Mouse (Mus musculus): Measurements from ENCODE around the gene Rasgrp4. TPM values are rescaled to one million over a fixed set of nuclear protein-coding genes. Genes with fewer than 3 reads are reported as not detected.

Rasgrp4 gene
- total and polyA plus RNA-seq, 2 experiments from 2014 or later: 0.19 to 0.79 TPM

- H3K36me3 ChIP-seq (replicated peaks; ENCODE audit: control insufficient read depth, insufficient read depth, low read length): no peaks in the 10 kb centered on the region; the same call in 1 of the 2 replicates
- ATAC-seq (ENCODE audit: insufficient read depth, low read depth): no peak
- no peak overlapping the region for H3K27ac ChIP-seq (ENCODE audit: low read depth)
- H3K9me3 ChIP-seq (replicated peaks; ENCODE audit: control insufficient read depth, low read length): no peaks in the 10 kb centered on the region
- H3K4me1 ChIP-seq (ENCODE audit: control insufficient read depth, insufficient read depth): no peaks in the 10 kb centered on the region; the same call in 1 of the 2 replicates
- H3K27me3 ChIP-seq (ENCODE audit: control insufficient read depth, insufficient read depth, low read length): peaks cover 19% of the 10 kb centered on the region
- DNase-seq (ENCODE audit: low spot score): no peak
- no peak for TF ChIP-seq EP300 (IDR thresholded peaks at IDR 0.05; ENCODE audit: low read depth)
- TF ChIP-seq CTCF (IDR thresholded peaks at IDR 0.05; ENCODE audit: low read depth): no peak
- no peak overlapping the region for H3K4me2 ChIP-seq (ENCODE audit: low read depth, low read length)
- H3K4me3 ChIP-seq (ENCODE audit: low read depth, low read length): no peak overlapping the region
- no peak overlapping the region for H3K9ac ChIP-seq (replicated peaks; ENCODE audit: low read depth, low read length)
- 74% methylated on average over 5 of the region's 5 CpGs for WGBS
These were observed 27.6 kb downstream of the Rasgrp4 start for GRCm38 (mm10) chr7:29162294-29162693.

GRCm38 (mm10) chr7:29162750-29163525 is 28.3 kb downstream of the Rasgrp4 start:
- no peak for DNase-seq (ENCODE audit: low spot score)
- H3K4me2 ChIP-seq (ENCODE audit: low read depth, low read length): no peak overlapping the region
- no peak for TF ChIP-seq CTCF (IDR thresholded peaks at IDR 0.05; ENCODE audit: low read depth)
- TF ChIP-seq EP300 (IDR thresholded peaks at IDR 0.05; ENCODE audit: low read depth): no peak
- H3K36me3 ChIP-seq (replicated peaks; ENCODE audit: control insufficient read depth, insufficient read depth, low read length): no peaks in the 10 kb centered on the region; the same call in 1 of the 2 replicates
- no peak overlapping the region for H3K27ac ChIP-seq (ENCODE audit: low read depth)
- no peak overlapping the region for H3K4me3 ChIP-seq (ENCODE audit: low read depth, low read length)
- no peak overlapping the region for H3K9ac ChIP-seq (replicated peaks; ENCODE audit: low read depth, low read length)
- no peaks in the 10 kb centered on the region for H3K9me3 ChIP-seq (replicated peaks; ENCODE audit: control insufficient read depth, low read length)
- no peaks in the 10 kb centered on the region; the same call in 1 of the 2 replicates for H3K4me1 ChIP-seq (ENCODE audit: control insufficient read depth, insufficient read depth)
- ATAC-seq (ENCODE audit: insufficient read depth, low read depth): peak; percentile 58; the same call in 1 of the 2 replicates
- H3K27me3 ChIP-seq (ENCODE audit: control insufficient read depth, insufficient read depth, low read length): peaks cover 23% of the 10 kb centered on the region
- WGBS: 17% methylated on average over 9 of the region's 9 CpGs

- Histone ChIP-seq H3K27me3 (ENCODE audit: control insufficient read depth, insufficient read depth, low read length) (peaks cover 40% of the 10 kb centered on the region), H3K36me3 (replicated peaks; ENCODE audit: control insufficient read depth, insufficient read depth, low read length) (no peaks in the 10 kb centered on the region), H3K9ac (replicated peaks; ENCODE audit: low read depth, low read length) (no peak overlapping the region), H3K4me2 (ENCODE audit: low read depth, low read length) (no peak overlapping the region), H3K9me3 (replicated peaks; ENCODE audit: control insufficient read depth, low read length) (no peaks in the 10 kb centered on the region), H3K4me3 (ENCODE audit: low read depth, low read length) (no peak overlapping the region), H3K27ac (ENCODE audit: low read depth) (no peak overlapping the region), H3K4me1 (ENCODE audit: control insufficient read depth, insufficient read depth) (peaks cover 16% of the 10 kb centered on the region)
- ATAC-seq (ENCODE audit: insufficient read depth, low read depth) (no peak), DNase-seq (ENCODE audit: low spot score) (no peak)
- 19% methylated on average over 19 of the region's 19 CpGs for WGBS
- no peak for TF ChIP-seq EP300 (IDR thresholded peaks at IDR 0.05; ENCODE audit: low read depth)
- TF ChIP-seq CTCF (IDR thresholded peaks at IDR 0.05; ENCODE audit: low read depth): no peak
These were observed 33.0 kb downstream of the Rasgrp4 start for GRCm38 (mm10) chr7:29167656-29168055.

GRCm38 (mm10) chr7:29168121-29168695 is 33.6 kb downstream of the Rasgrp4 start:
- H3K9ac ChIP-seq (replicated peaks; ENCODE audit: low read depth, low read length): no peak overlapping the region
- WGBS: 10% methylated on average over 10 of the region's 10 CpGs
- no peak for TF ChIP-seq EP300 (IDR thresholded peaks at IDR 0.05; ENCODE audit: low read depth)
- TF ChIP-seq CTCF (IDR thresholded peaks at IDR 0.05; ENCODE audit: low read depth): no peak
- peak overlapping the region; percentile 59 for H3K4me3 ChIP-seq (ENCODE audit: low read depth, low read length)
- DNase-seq (ENCODE audit: low spot score) (no peak), ATAC-seq (ENCODE audit: insufficient read depth, low read depth) (no peak)
- no peaks in the 10 kb centered on the region for H3K9me3 ChIP-seq (replicated peaks; ENCODE audit: control insufficient read depth, low read length)
- H3K4me2 ChIP-seq (ENCODE audit: low read depth, low read length): peak overlapping the region; percentile 66
- no peak overlapping the region for H3K27ac ChIP-seq (ENCODE audit: low read depth)
- H3K4me1 ChIP-seq (ENCODE audit: control insufficient read depth, insufficient read depth): peaks cover 16% of the 10 kb centered on the region
- 0 out of 2 replicates have a peak, but pooled peaks cover under 1% of the 10 kb centered on the region for H3K36me3 ChIP-seq (replicated peaks; ENCODE audit: control insufficient read depth, insufficient read depth, low read length)
- H3K27me3 ChIP-seq (ENCODE audit: control insufficient read depth, insufficient read depth, low read length): peaks cover 45% of the 10 kb centered on the region

- Histone ChIP-seq H3K9ac (replicated peaks; ENCODE audit: low read depth, low read length) (no peak overlapping the region), H3K36me3 (replicated peaks; ENCODE audit: control insufficient read depth, insufficient read depth, low read length) (peaks cover 6% of the 10 kb centered on the region), H3K27me3 (ENCODE audit: control insufficient read depth, insufficient read depth, low read length) (peaks cover 50% of the 10 kb centered on the region), H3K4me1 (ENCODE audit: control insufficient read depth, insufficient read depth) (peaks cover 16% of the 10 kb centered on the region), H3K27ac (ENCODE audit: low read depth) (no peak overlapping the region), H3K4me2 (ENCODE audit: low read depth, low read length) (peak overlapping the region; percentile 66), H3K9me3 (replicated peaks; ENCODE audit: control insufficient read depth, low read length) (no peaks in the 10 kb centered on the region), H3K4me3 (ENCODE audit: low read depth, low read length) (peak overlapping the region; percentile 59)
- TF ChIP-seq EP300 (IDR thresholded peaks at IDR 0.05; ENCODE audit: low read depth): no peak
- no peak for TF ChIP-seq CTCF (IDR thresholded peaks at IDR 0.05; ENCODE audit: low read depth)
- ATAC-seq (ENCODE audit: insufficient read depth, low read depth) (no peak), DNase-seq (ENCODE audit: low spot score) (no peak)
- under 1% methylated on average over 13 of the region's 14 CpGs for WGBS
These were observed 34.2 kb downstream of the Rasgrp4 start for GRCm38 (mm10) chr7:29168791-29169230.
